Mouse (Mus musculus): Measurements from ENCODE around the gene Arhgef7.

Arhgef7 gene

GRCm38 (mm10) chr8:11727651-11728481 is at the start of gene Arhgef7:
Gene Arhgef7 (plus strand): TSS chr8:11727721.
- CTCF ChIA-PET: interaction anchor here in 2 of 4 experiments (0.7 to 1.0 kb wide), 2 partner anchors 17 to 28 kb away, joined by 6 to 9 read pairs; no protein-coding TSS in a partner anchor
- POLR2A ChIA-PET: interaction anchor here (0.6 to 2.0 kb wide), 9 partner anchors 14 to 172 kb away, joined by 3 to 8 read pairs (median 4); partner anchors contain the start of gene Ing1 (in 1 of the 4)

- ChIA-PET POLR2A (no interaction called here), CTCF (no interaction called here)
Measured at GRCm38 (mm10) chr8:11684558-11684957, 43.0 kb upstream of the Arhgef7 start.

- CTCF ChIA-PET: interaction anchor here in 1 of 4 experiments (0.9 kb wide), 1 partner anchor 9 kb away, joined by 3 read pairs; no protein-coding TSS in a partner anchor
- POLR2A ChIA-PET: interaction anchor here in 3 of 4 experiments (0.6 to 1.3 kb wide), 6 partner anchors 10 to 132 kb away, joined by 3 to 5 read pairs (median 4); partner anchors contain the start of gene Ing1 (in 1 of the 3)
Measured at GRCm38 (mm10) chr8:11687251-11687650, 40.3 kb upstream of the Arhgef7 start.

- CTCF ChIA-PET: no interaction called here
Measured at GRCm38 (mm10) chr8:11689945-11690344, 37.6 kb upstream of the Arhgef7 start.

GRCm38 (mm10) chr8:11691284-11691683 is 36.2 kb upstream of the Arhgef7 start:
- CTCF ChIA-PET: interaction anchor here in 1 of 4 experiments (0.7 kb wide), 1 partner anchor 204 kb away, joined by 5 read pairs; no protein-coding TSS in a partner anchor
- POLR2A ChIA-PET: interaction anchor here in 2 of 4 experiments (1.1 to 2.4 kb wide), 5 partner anchors 10 to 136 kb away, joined by 3 to 9 read pairs (median 3); partner anchors contain the start of genes 1700016D06Rik (in 1 of the 2), Ankrd10 (in 1 of the 2) and Ing1 (in 1 of the 2)

More at GRCm38 (mm10) chr8:11689945-11690344, 37.6 kb upstream of the Arhgef7 start:
- POLR2A ChIA-PET: interaction anchor here in 2 of 4 experiments (0.7 to 2.4 kb wide), 4 partner anchors 10 to 54 kb away, joined by 3 to 9 read pairs (median 4); partner anchors contain the start of gene Ankrd10 (in 1 of the 2)

- POLR2A ChIA-PET: interaction anchor here in 2 of 4 experiments (0.6 to 1.6 kb wide), 12 partner anchors 9 to 1210 kb away, joined by 3 to 7 read pairs (median 3); partner anchors contain the start of genes 1700016D06Rik (in 1 of the 2) and Ing1 (in 1 of the 2)
- CTCF ChIA-PET: interaction anchor here in 2 of 4 experiments (0.7 to 1.1 kb wide), 2 partner anchors 205 to 438 kb away, joined by 4 to 5 read pairs; no protein-coding TSS in a partner anchor
Measured at GRCm38 (mm10) chr8:11691761-11692160, 35.8 kb upstream of the Arhgef7 start.

- POLR2A ChIA-PET: interaction anchor here in 3 of 4 experiments (0.6 to 1.6 kb wide), 9 partner anchors 10 to 149 kb away, joined by 3 to 7 read pairs (median 3); partner anchors contain the start of gene Ing1 (in 1 of the 3)
Measured at GRCm38 (mm10) chr8:11692455-11692854, 35.1 kb upstream of the Arhgef7 start.

GRCm38 (mm10) chr8:11693972-11694371 is 33.5 kb upstream of the Arhgef7 start:
- POLR2A ChIA-PET: interaction anchor here in 2 of 4 experiments (0.6 to 1.6 kb wide), 5 partner anchors 12 to 417 kb away, joined by 3 to 7 read pairs (median 3); no protein-coding TSS in a partner anchor
- CTCF ChIA-PET: interaction anchor here in 2 of 4 experiments (0.6 to 1.7 kb wide), 2 partner anchors 187 to 1368 kb away, joined by 3 to 6 read pairs; no protein-coding TSS in a partner anchor

More at GRCm38 (mm10) chr8:11692455-11692854, 35.1 kb upstream of the Arhgef7 start:
- CTCF ChIA-PET: interaction anchor here in 1 of 4 experiments (1.1 kb wide), 1 partner anchor 439 kb away, joined by 4 read pairs; no protein-coding TSS in a partner anchor

- ChIA-PET CTCF (interaction anchor here in 3 of 4 experiments (0.7 to 2.0 kb wide), 3 partner anchors 9 to 16 kb away, joined by 3 to 6 read pairs (median 4); no protein-coding TSS in a partner anchor), POLR2A (interaction anchor here in 2 of 4 experiments (0.8 to 4.5 kb wide), 5 partner anchors 28 to 70 kb away, joined by 3 to 27 read pairs (median 7); partner anchors contain the start of gene Ankrd10 (in 1 of the 2))
Measured at GRCm38 (mm10) chr8:11696176-11696575, 31.3 kb upstream of the Arhgef7 start.

GRCm38 (mm10) chr8:11697467-11697866 is 30.1 kb upstream of the Arhgef7 start:
- CTCF ChIA-PET: interaction anchor here in 3 of 4 experiments (0.6 to 2.0 kb wide), 3 partner anchors 15 to 395 kb away, joined by 3 to 6 read pairs (median 5); no protein-coding TSS in a partner anchor
- POLR2A ChIA-PET: interaction anchor here in 3 of 4 experiments (0.6 to 8.5 kb wide), 13 partner anchors 10 to 142 kb away, joined by 3 to 72 read pairs (median 5); partner anchors contain the start of genes Ankrd10 (in 2 of the 3) and Ing1 (in 1 of the 3)

- ChIA-PET POLR2A (interaction anchor here in 3 of 4 experiments (0.5 to 8.5 kb wide), 21 partner anchors 14 to 193 kb away, joined by 3 to 72 read pairs (median 4); partner anchors contain the start of gene Ankrd10 (in 3 of the 3)), CTCF (interaction anchor here in 3 of 4 experiments (0.8 to 3.1 kb wide), 12 partner anchors 11 to 279 kb away, joined by 3 to 12 read pairs (median 4); partner anchors contain the start of genes Ankrd10 (in 1 of the 3) and Cars2 (in 1 of the 3))
Measured at GRCm38 (mm10) chr8:11699442-11700001, 28.0 kb upstream of the Arhgef7 start.

GRCm38 (mm10) chr8:11700060-11701032 is 27.2 kb upstream of the Arhgef7 start:
- ChIA-PET CTCF (interaction anchor here in 3 of 4 experiments (0.8 to 3.1 kb wide), 13 partner anchors 10 to 280 kb away, joined by 3 to 12 read pairs (median 4); partner anchors contain the start of genes Ankrd10 (in 1 of the 3) and Cars2 (in 1 of the 3)), POLR2A (interaction anchor here in 3 of 4 experiments (0.5 to 8.5 kb wide), 30 partner anchors 9 to 194 kb away, joined by 3 to 72 read pairs (median 4); partner anchors contain the start of genes Ankrd10 (in 3 of the 3) and Ing1 (in 2 of the 3))

GRCm38 (mm10) chr8:11701033-11701362 is 26.5 kb upstream of the Arhgef7 start, which contains the start of gene 1700016D06Rik:
Gene 1700016D06Rik (minus strand): TSS chr8:11701063.
- ChIA-PET CTCF (interaction anchor here in 3 of 4 experiments (0.6 to 3.1 kb wide), 10 partner anchors 9 to 705 kb away, joined by 3 to 12 read pairs (median 4); partner anchors contain the start of gene Ankrd10 (in 1 of the 3)), POLR2A (interaction anchor here in 3 of 4 experiments (0.9 to 8.5 kb wide), 18 partner anchors 10 to 195 kb away, joined by 3 to 72 read pairs (median 4); partner anchors contain the start of genes Ankrd10 (in 3 of the 3) and Ing1 (in 2 of the 3))

- CTCF ChIA-PET: interaction anchor here in 3 of 4 experiments (0.6 to 3.1 kb wide), 10 partner anchors 9 to 705 kb away, joined by 3 to 12 read pairs (median 4); no protein-coding TSS in a partner anchor
Measured at GRCm38 (mm10) chr8:11701428-11701827, 26.1 kb upstream of the Arhgef7 start.

GRCm38 (mm10) chr8:11703789-11704188 is 23.7 kb upstream of the Arhgef7 start:
- ChIA-PET POLR2A (interaction anchor here in 3 of 4 experiments (0.9 to 8.5 kb wide), 20 partner anchors 13 to 1056 kb away, joined by 3 to 72 read pairs (median 4); partner anchors contain the start of genes Ankrd10 (in 2 of the 3) and Ing1 (in 2 of the 3)), CTCF (interaction anchor here in 1 of 4 experiments (1.1 kb wide), 1 partner anchor 239 kb away, joined by 3 read pairs; no protein-coding TSS in a partner anchor)

More at GRCm38 (mm10) chr8:11701428-11701827, 26.1 kb upstream of the Arhgef7 start:
- POLR2A ChIA-PET: interaction anchor here in 3 of 4 experiments (0.9 to 8.5 kb wide), 22 partner anchors 9 to 298 kb away, joined by 3 to 72 read pairs (median 3); partner anchors contain the start of genes Ankrd10 (in 3 of the 3) and Ing1 (in 2 of the 3)
